Mouse (Mus musculus) ES-Bruce4 (cell line): ENCODE measurements around the gene P3h3. TPM values are rescaled to one million over a fixed set of nuclear protein-coding genes. Genes with fewer than 3 reads are reported as not detected.

Experiments
- H3K27ac ChIP-seq: 2 replicates; pipeline ENCODE4 v1.5.1; 2012; ENCODE audit warnings: low read length, inconsistent platforms; ENCODE audit not compliant: insufficient read depth
- H3K27me3 ChIP-seq: 2 replicates; pipeline ENCODE4 v1.6.1; 2012; ENCODE audit warnings: mild to moderate bottlenecking, low read length, inconsistent platforms; ENCODE audit not compliant: control insufficient read depth, poor library complexity, insufficient read depth, severe bottlenecking
- H3K36me3 ChIP-seq: 2 replicates; pipeline ENCODE4 v1.6.1; 2012; ENCODE audit warnings: inconsistent platforms, mild to moderate bottlenecking, low read length, moderate library complexity; ENCODE audit not compliant: control insufficient read depth, poor library complexity, insufficient read depth, severe bottlenecking
- H3K4me1 ChIP-seq: one replicate; pipeline ENCODE4 v1.8.1; 2011; ENCODE audit warnings: low read length; ENCODE audit not compliant: control insufficient read depth, insufficient read depth
- H3K4me3 ChIP-seq: 2 replicates; pipeline ENCODE4 v1.5.1; 2011; ENCODE audit warnings: low read depth, mild to moderate bottlenecking, low read length
- H3K9ac ChIP-seq: 2 replicates; pipeline ENCODE4 v1.6.1; 2012; ENCODE audit warnings: low read depth, mild to moderate bottlenecking, inconsistent platforms; ENCODE audit not compliant: poor library complexity, severe bottlenecking
- H3K9me3 ChIP-seq: replicated peaks from 2 replicates; pipeline ENCODE4 v1.6.1; 2012; ENCODE audit warnings: mild to moderate bottlenecking, low read length, inconsistent platforms; ENCODE audit not compliant: control insufficient read depth, poor library complexity, insufficient read depth, severe bottlenecking
- CTCF ChIP-seq: IDR thresholded peaks from one replicate; pipeline ENCODE4 v1.8.1; 2011; ENCODE audit warnings: low read depth, low read length
- EP300 ChIP-seq: IDR thresholded peaks from 2 replicates; pipeline ENCODE4 v1.6.1; 2011; ENCODE audit warnings: low read depth, low read length; ENCODE audit not compliant: insufficient read depth
- POLR2A ChIP-seq: IDR thresholded peaks from one replicate; pipeline ENCODE4 v1.8.1; 2011; ENCODE audit warnings: low read length; ENCODE audit not compliant: insufficient read depth
- polyA plus RNA-seq: library from polyadenylated mRNA; stranded (reverse); fragments of >200 nt; gene quantifications from 2 replicates; pipeline ENCODE4 v1.2.4, GENCODE M21; 2011; ENCODE audit warnings: low read depth; ENCODE audit not compliant: missing spikeins, insufficient read depth, insufficient read length

The P3h3 gene
- polyA plus RNA-seq, 1 experiment = 3.1 TPM

GRCm38 (mm10) chr6:124887986-124888385 is 30.4 kb upstream of the P3h3 start, which contains the start of gene Cd4:
TSS of gene Cd4 (minus strand) at chr6:124888221.
- no peaks in the 10 kb centered on the region for H3K27me3 ChIP-seq
- H3K4me1 ChIP-seq = peaks cover 3% of the 10 kb centered on the region
- no peak within 1 kb of the TSS for H3K9ac ChIP-seq
- no peak within 1 kb of the TSS for H3K27ac ChIP-seq
- no peak within 1 kb of the TSS for H3K4me3 ChIP-seq
- H3K36me3 ChIP-seq = no peaks in the 10 kb centered on the region
- no peaks in the 10 kb centered on the region; the same call in 1 of the 2 replicates for H3K9me3 ChIP-seq
- TF ChIP-seq EP300 (no peak), CTCF (no peak), POLR2A (no peak)

DNA sequence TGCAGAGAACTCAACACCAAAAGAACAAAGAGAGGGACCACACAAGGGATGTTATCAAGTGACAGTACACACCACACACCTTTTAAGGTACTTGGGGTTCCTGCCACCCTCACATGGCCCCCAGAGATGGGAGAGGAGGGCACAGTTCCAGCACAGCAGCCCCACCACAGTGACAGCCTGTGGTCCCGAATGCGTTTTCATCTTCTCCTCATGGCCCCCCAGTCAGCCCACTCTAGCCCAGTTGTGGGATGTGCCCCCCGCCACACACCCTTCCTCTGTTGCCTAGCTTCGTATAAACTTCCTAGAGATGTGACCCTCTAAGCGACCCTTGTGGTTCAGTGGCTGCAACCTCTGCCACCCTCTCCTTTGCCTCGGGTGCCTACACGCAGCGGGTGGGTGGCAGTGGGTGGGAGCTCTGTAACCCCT is 28.4 kb upstream of the P3h3 start:
- H3K27me3 ChIP-seq = no peaks in the 10 kb centered on the region
- no peaks in the 10 kb centered on the region for H3K4me1 ChIP-seq
- H3K27ac ChIP-seq = no peak overlapping the region
- TF ChIP-seq EP300 (no peak), CTCF (no peak), POLR2A (no peak)
- H3K9me3 ChIP-seq = no peaks in the 10 kb centered on the region; the same call in 1 of the 2 replicates
- no peak overlapping the region for H3K4me3 ChIP-seq
- no peaks in the 10 kb centered on the region for H3K36me3 ChIP-seq
- H3K9ac ChIP-seq = no peak overlapping the region

DNA sequence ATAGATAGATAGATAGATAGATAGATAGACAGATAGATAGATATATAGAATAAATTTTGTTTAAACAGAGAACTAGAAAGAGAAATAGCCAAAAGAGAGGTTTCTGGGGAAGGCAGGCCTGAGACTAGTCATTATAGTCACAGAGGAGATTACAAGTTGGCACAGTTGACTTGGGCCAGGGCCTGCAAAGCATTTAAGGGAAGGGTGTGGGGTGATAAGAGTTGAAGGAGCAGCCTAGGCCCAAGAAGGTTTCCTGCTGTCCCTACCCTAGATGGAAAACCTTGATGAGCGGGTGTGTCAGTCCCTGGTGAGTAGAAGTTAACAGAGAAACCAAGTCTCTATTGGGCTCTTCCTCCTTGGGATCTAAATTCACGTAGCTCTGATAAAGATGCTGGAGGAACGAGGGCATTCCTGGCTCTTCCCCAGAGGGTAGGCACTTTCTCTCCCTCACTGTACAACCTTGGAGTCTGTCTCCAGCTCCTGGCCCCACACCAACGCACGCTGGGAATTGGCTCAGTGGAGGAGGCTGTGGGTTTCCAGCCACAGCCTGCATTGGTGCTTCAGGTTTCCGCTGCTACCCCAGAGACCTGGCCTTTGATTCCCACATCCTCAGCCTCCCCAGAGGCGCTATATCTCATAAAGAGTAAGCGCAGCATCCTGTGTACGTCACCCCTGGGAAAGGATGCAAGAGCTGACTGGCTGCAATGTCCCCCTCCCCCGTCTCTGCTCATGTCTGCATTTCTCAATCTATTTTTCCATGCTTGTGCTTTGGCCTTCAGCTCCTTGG is 27.4 kb upstream of the P3h3 start:
- Histone ChIP-seq H3K4me1 (no peaks in the 10 kb centered on the region), H3K36me3 (no peaks in the 10 kb centered on the region), H3K27me3 (no peaks in the 10 kb centered on the region), H3K9me3 (no peaks in the 10 kb centered on the region; the same call in 1 of the 2 replicates), H3K4me3 (no peak overlapping the region), H3K27ac (no peak overlapping the region), H3K9ac (no peak overlapping the region)
- TF ChIP-seq EP300 = no peak
- no peak for TF ChIP-seq CTCF
- no peak for TF ChIP-seq POLR2A

DNA sequence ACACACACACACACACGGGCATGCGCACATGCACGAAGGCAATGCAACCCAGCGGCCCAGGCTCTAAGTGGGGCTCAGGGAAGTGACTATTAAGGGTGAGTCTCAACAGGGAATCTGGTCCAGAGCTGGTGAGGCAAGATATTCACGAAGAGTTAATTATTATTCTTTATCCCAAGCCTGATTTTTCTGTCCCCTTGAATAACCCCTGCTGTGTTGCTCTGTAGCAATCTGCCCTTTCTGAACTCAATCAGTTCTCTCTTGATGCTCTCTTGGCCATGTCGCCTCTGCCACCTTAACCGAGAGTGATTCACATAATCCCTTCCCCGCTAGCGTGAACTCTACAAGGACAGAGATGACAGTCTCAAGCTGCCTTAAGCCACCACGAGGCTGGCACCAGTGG is 25.8 kb upstream of the P3h3 start:
- Histone ChIP-seq H3K9me3 (no peaks in the 10 kb centered on the region), H3K36me3 (no peaks in the 10 kb centered on the region), H3K4me1 (no peaks in the 10 kb centered on the region), H3K27me3 (no peaks in the 10 kb centered on the region), H3K9ac (no peak overlapping the region), H3K4me3 (no peak overlapping the region), H3K27ac (no peak overlapping the region)
- TF ChIP-seq CTCF = no peak

DNA sequence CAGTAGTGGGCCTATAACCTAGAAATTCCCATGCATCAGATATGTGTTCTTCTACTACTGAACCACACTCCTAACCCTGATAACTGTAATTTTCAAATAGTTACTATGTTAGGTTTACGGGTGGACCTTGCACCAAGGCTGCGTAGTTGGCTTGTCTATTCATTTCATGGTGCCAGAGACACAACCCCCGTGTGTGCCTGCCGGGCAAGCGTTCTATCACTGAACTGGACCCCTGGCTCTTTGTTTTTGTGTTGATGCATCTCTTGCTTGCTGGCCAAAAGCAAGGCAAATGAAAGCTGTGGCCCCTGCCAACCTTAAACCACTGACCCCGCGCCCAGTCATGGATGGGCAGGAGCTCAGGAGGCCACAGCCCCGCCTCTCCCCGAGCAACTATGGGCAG is 24.3 kb upstream of the P3h3 start:
- H3K4me1 ChIP-seq = no peaks in the 10 kb centered on the region
- no peak overlapping the region for H3K9ac ChIP-seq
- H3K36me3 ChIP-seq = no peaks in the 10 kb centered on the region
- no peak overlapping the region for H3K27ac ChIP-seq
- TF ChIP-seq POLR2A (no peak), CTCF (no peak), EP300 (no peak)
- no peaks in the 10 kb centered on the region for H3K9me3 ChIP-seq
- no peaks in the 10 kb centered on the region for H3K27me3 ChIP-seq
- no peak overlapping the region for H3K4me3 ChIP-seq

GRCm38 (mm10) chr6:124879390-124879789 is 21.8 kb upstream of the P3h3 start:
- no peak for TF ChIP-seq CTCF
- TF ChIP-seq POLR2A = no peak
- no peak for TF ChIP-seq EP300
- H3K4me1 ChIP-seq = no peaks in the 10 kb centered on the region
- H3K36me3 ChIP-seq = no peaks in the 10 kb centered on the region
- H3K9me3 ChIP-seq = no peaks in the 10 kb centered on the region
- H3K27me3 ChIP-seq = no peaks in the 10 kb centered on the region
- H3K27ac ChIP-seq = no peak overlapping the region
- H3K4me3 ChIP-seq = no peak overlapping the region
- no peak overlapping the region for H3K9ac ChIP-seq
